Mouse (Mus musculus) embryonic facial prominence, embryonic 15.5 days (tissue): ENCODE data around the gene Cachd1. TPM values are rescaled to one million over a fixed set of nuclear protein-coding genes. Genes with fewer than 3 reads are reported as not detected.

Experiments used
- ATAC-seq: fragments of 200-750 bp; cut with Nextera tagmentation; 2 replicates; pipeline ENCODE4 v1.8.0; 2017; ENCODE audit warnings: low read depth, moderate TSS enrichment; ENCODE audit not compliant: insufficient number of reproducible peaks, low FRiP score, low TSS enrichment
- H3K27ac ChIP-seq: fragments of 300-500 bp; sonication (generic); replicated peaks from 2 replicates; pipeline ENCODE4 v1.5.1; 2015; ENCODE audit warnings: mild to moderate bottlenecking, inconsistent platforms
- H3K27me3 ChIP-seq: fragments of 300-500 bp; sonication (generic); 2 replicates; pipeline ENCODE4 v1.6.1; 2015; ENCODE audit warnings: inconsistent platforms
- H3K36me3 ChIP-seq: fragments of 300-500 bp; sonication (generic); 2 replicates; pipeline ENCODE4 v1.6.1; 2015; ENCODE audit warnings: mild to moderate bottlenecking, inconsistent platforms
- H3K4me1 ChIP-seq: fragments of 300-500 bp; sonication (generic); 2 replicates; pipeline ENCODE4 v1.6.1; 2015; ENCODE audit warnings: inconsistent platforms
- H3K4me2 ChIP-seq: fragments of 300-500 bp; sonication (generic); replicated peaks from 2 replicates; pipeline ENCODE4 v1.6.1; 2015; ENCODE audit warnings: mild to moderate bottlenecking, inconsistent platforms
- H3K4me3 ChIP-seq: fragments of 300-500 bp; sonication (generic); replicated peaks from 2 replicates; pipeline ENCODE4 v1.5.1; 2015; ENCODE audit warnings: mild to moderate bottlenecking, inconsistent platforms
- H3K9ac ChIP-seq: fragments of 300-500 bp; sonication (generic); 2 replicates; pipeline ENCODE4 v1.6.1; 2015; ENCODE audit warnings: inconsistent platforms
- H3K9me3 ChIP-seq: fragments of 300-500 bp; sonication (generic); replicated peaks from 2 replicates; pipeline ENCODE4 v1.6.1; 2016; ENCODE audit warnings: inconsistent platforms
- WGBS: fragments of 180-500 bp; shearing (Covaris S2); methylation state at CpG from one replicate; pipeline ENCODE4 v1.1.7; 2015; 5-methylcytosine and 5-hydroxymethylcytosine counted together
- polyA plus RNA-seq: library from polyadenylated mRNA; unstranded; fragments of >200 nt; fragmentation: Nextera tagmentation; extraction: Ambion mirVana; gene quantifications from 2 replicates; pipeline ENCODE4 v1.2.1, GENCODE M21; 2015

The Cachd1 gene
- polyA plus RNA-seq, 1 experiment from 2014 or later: 34.2 TPM

GRCm38 (mm10) chr4:100967703-100968392 lies 191.4 kb downstream of the Cachd1 start:
- Histone ChIP-seq H3K4me3 (no peak overlapping the region), H3K27ac (peak overlapping the region; percentile 84), H3K9ac (no peak overlapping the region), H3K4me2 (0 out of 2 replicates have a peak overlapping the region, but pooled peaks have one; percentile 11), H3K4me1 (peaks cover 29% of the 10 kb centered on the region), H3K9me3 (no peaks in the 10 kb centered on the region), H3K27me3 (no peaks in the 10 kb centered on the region), H3K36me3 (peaks cover 44% of the 10 kb centered on the region)
- WGBS: 19% methylated on average over 19 of the region's 19 CpGs
- ATAC-seq: peak; percentile 74

DNA sequence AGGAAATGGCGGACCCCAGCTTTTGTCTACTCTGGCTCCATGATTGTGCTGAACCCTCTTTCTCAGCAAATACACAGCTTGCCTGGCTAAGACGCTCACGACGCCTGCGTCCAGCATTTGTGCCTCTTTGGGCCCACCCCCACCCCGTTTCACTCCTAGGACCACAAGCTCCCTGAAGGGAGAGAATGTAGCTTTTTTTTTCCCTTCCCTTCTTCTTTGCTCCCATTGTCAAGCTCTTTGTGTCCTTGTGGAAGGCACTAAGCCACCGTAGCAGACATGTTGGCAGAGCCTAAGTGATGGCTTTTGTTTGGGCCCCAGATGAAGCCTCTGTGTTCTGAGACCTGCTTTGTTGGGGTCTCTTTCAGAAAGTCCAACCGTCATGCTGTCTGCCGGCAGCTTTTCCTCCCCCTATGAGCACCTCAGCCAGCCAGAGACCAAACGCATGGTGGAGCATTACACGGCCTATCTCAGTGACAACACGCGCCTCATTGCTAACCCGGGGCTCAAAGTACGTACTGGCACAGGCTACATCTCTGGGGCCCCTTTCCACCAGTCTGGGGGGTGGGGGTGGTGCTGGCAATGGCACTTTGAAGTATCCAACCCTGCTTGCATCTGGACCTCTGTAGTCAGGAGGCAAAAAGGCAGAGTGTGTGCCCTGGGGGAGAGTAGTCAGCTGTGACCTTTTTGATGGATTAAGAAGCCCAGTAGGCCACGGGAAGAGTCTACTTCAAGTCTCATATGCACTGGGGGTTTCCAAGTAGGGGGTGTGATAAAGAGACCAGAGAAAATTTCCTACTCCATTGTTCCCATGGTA lies 197.4 kb downstream of the Cachd1 start:
- Histone ChIP-seq H3K4me1 (peaks cover 4% of the 10 kb centered on the region; the same call in 1 of the 2 replicates), H3K9me3 (no peaks in the 10 kb centered on the region), H3K4me2 (no peak overlapping the region), H3K27me3 (no peaks in the 10 kb centered on the region), H3K36me3 (peaks cover 62% of the 10 kb centered on the region), H3K27ac (no peak overlapping the region), H3K9ac (no peak overlapping the region), H3K4me3 (no peak overlapping the region)
- 57% methylated on average over 16 of the region's 16 CpGs for WGBS
- no peak for ATAC-seq

DNA sequence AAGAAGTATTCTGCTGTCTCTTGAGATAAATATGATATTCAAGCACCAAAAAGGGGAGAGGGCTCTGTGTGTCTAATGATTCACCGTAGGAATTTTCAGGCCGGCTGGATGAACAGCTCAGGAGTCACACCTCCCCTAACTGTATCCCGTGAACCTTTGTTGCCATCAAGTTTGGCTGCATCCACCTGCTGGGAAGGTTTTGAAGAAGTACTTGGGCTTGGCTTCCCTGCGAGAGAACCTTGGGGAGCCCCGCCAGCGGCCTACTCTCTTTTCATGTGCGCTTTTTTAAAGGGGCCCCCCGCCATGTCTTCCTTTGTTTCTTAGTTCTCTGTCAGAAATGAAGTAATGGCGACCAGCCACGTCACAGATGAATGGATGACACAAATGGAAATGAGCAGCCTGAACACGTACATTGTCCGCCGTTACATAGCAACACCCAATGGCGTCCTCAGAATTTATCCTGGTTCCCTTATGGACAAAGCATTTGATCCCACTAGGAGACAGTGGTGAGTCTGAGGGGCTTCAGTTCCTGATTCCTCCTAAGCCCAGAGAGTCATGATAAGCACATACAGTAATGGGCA lies 198.1 kb downstream of the Cachd1 start:
- Histone ChIP-seq H3K36me3 (peaks cover 59% of the 10 kb centered on the region), H3K4me3 (no peak overlapping the region), H3K9ac (no peak overlapping the region), H3K4me2 (no peak overlapping the region), H3K27ac (no peak overlapping the region), H3K27me3 (no peaks in the 10 kb centered on the region), H3K9me3 (no peaks in the 10 kb centered on the region), H3K4me1 (peaks cover 4% of the 10 kb centered on the region; the same call in 1 of the 2 replicates)
- 83% methylated on average over 14 of the region's 14 CpGs for whole genome bisulfite sequencing
- ATAC-seq: no peak

GRCm38 (mm10) chr4:100977522-100977921 lies 201.0 kb downstream of the Cachd1 start:
- ATAC-seq: no peak
- 89% methylated on average over 7 of the region's 7 CpGs for WGBS
- Histone ChIP-seq H3K4me2 (no peak overlapping the region), H3K9ac (no peak overlapping the region), H3K27ac (no peak overlapping the region), H3K9me3 (no peaks in the 10 kb centered on the region), H3K4me1 (peaks cover 4% of the 10 kb centered on the region; the same call in 1 of the 2 replicates), H3K36me3 (peaks cover 69% of the 10 kb centered on the region), H3K27me3 (no peaks in the 10 kb centered on the region), H3K4me3 (no peak overlapping the region)

DNA sequence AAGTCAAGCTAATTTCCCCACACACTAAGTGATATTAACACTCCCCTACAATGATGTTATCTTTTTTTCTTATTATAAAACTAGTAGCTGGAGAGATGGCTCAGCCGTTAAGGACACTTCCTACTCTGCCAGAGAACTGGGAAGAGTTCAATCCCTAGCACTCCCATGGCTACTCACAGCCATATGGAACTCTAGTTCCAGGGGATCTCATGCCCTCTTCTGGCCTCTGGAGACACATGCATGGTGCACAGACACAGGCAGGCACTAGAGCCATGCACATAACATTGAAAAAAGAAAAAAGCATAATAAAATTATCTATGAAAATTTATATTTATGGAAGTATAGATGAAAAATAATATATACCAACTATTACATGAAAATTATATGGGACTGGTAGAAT lies 210.7 kb downstream of the Cachd1 start:
- H3K9ac ChIP-seq: no peak overlapping the region
- H3K9me3 ChIP-seq: no peaks in the 10 kb centered on the region
- no peak for ATAC-seq
- 81% methylated on average over 1 of the region's 1 CpGs for WGBS
- H3K4me3 ChIP-seq: no peak overlapping the region
- H3K36me3 ChIP-seq: peaks cover 76% of the 10 kb centered on the region
- H3K27ac ChIP-seq: no peak overlapping the region
- no peaks in the 10 kb centered on the region for H3K27me3 ChIP-seq
- H3K4me1 ChIP-seq: peaks cover 9% of the 10 kb centered on the region
- no peak overlapping the region for H3K4me2 ChIP-seq

DNA sequence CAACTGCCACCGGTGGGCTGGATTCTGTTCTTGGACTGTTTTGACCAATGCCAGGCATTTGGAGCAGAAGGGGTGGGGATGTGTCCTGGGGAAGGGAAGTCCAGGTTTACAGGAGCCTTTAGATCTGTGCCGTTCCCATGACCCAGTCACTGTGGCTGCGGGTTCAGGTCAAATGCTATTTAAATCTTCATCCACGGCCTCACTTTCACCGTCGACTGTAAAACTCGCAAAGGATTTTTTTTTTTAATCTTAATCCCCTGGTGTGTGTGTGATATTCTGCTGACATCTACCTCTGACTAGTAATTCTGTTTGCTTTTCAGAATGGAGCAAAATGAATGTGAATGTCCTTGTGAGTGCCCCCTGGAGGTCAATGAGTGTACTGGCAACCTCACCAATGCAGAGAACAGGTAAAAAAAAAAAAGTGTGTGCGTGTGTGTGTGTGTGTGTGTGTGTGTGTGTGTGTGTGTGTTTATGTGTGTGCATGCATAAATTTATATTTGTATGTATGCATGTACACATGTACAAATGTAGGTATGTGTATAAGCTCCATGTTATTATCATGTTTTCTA lies 211.8 kb downstream of the Cachd1 start:
- no peak overlapping the region for H3K4me2 ChIP-seq
- H3K9ac ChIP-seq: no peak overlapping the region
- 77% methylated on average over 8 of the region's 8 CpGs for WGBS
- H3K4me1 ChIP-seq: peaks cover 9% of the 10 kb centered on the region
- H3K4me3 ChIP-seq: no peak overlapping the region
- peaks cover 79% of the 10 kb centered on the region for H3K36me3 ChIP-seq
- no peak for ATAC-seq
- no peaks in the 10 kb centered on the region for H3K27me3 ChIP-seq
- H3K27ac ChIP-seq: no peak overlapping the region
- H3K9me3 ChIP-seq: no peaks in the 10 kb centered on the region

DNA sequence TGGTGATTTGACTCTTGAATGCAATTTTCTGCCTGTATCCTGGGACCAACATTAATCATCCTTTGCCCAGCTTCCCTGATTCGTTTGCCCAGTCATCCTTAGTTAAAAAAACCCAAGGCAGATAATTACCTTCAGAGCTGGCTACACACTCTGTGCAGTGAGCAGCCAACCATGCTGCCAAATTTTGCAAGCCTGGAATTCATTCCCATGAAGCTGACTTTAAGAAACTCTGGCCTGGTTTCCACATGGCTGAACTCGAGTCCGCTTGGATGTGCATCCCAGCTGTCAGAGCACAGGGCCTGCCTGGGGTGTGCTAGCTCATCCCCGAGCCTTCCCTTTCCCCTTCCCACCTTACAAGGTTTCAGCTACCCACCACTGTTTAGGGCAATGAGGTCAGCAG lies 214.5 kb downstream of the Cachd1 start:
- H3K4me1 ChIP-seq: peaks cover 9% of the 10 kb centered on the region
- H3K9me3 ChIP-seq: no peaks in the 10 kb centered on the region
- H3K4me2 ChIP-seq: no peak overlapping the region
- no peak overlapping the region for H3K9ac ChIP-seq
- 29% methylated on average over 4 of the region's 4 CpGs for WGBS
- 0 out of 2 replicates have a peak overlapping the region, but pooled peaks have one; percentile 6 for H3K27ac ChIP-seq
- H3K36me3 ChIP-seq: peaks cover 77% of the 10 kb centered on the region
- no peaks in the 10 kb centered on the region for H3K27me3 ChIP-seq
- no peak overlapping the region for H3K4me3 ChIP-seq
- peak; percentile 40; the same call in 1 of the 2 replicates for ATAC-seq

DNA sequence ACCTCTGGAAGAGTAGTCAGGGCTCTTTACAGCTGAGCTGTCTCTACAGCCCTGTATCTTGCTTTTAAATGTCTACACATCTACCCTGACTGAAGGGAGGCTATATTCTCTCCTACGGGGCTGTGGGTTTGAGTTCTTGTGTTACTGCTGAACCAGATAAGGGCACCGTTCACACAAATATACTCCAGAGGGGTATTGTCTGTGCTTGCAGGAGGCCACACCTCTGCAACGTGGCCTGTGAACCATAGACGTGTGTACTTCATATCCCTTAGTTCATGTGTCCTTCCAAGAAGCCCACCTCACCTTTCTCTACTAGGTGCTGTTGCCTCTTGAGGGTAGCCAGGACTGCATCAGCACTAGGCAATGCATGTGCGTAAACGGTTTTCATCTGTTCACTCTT lies 215.6 kb downstream of the Cachd1 start:
- Histone ChIP-seq H3K4me2 (no peak overlapping the region), H3K27ac (no peak overlapping the region), H3K9ac (no peak overlapping the region), H3K4me3 (no peak overlapping the region), H3K4me1 (peaks cover 9% of the 10 kb centered on the region), H3K36me3 (peaks cover 69% of the 10 kb centered on the region), H3K27me3 (no peaks in the 10 kb centered on the region), H3K9me3 (no peaks in the 10 kb centered on the region)
- 76% methylated on average over 6 of the region's 6 CpGs for WGBS
- no peak for ATAC-seq

DNA sequence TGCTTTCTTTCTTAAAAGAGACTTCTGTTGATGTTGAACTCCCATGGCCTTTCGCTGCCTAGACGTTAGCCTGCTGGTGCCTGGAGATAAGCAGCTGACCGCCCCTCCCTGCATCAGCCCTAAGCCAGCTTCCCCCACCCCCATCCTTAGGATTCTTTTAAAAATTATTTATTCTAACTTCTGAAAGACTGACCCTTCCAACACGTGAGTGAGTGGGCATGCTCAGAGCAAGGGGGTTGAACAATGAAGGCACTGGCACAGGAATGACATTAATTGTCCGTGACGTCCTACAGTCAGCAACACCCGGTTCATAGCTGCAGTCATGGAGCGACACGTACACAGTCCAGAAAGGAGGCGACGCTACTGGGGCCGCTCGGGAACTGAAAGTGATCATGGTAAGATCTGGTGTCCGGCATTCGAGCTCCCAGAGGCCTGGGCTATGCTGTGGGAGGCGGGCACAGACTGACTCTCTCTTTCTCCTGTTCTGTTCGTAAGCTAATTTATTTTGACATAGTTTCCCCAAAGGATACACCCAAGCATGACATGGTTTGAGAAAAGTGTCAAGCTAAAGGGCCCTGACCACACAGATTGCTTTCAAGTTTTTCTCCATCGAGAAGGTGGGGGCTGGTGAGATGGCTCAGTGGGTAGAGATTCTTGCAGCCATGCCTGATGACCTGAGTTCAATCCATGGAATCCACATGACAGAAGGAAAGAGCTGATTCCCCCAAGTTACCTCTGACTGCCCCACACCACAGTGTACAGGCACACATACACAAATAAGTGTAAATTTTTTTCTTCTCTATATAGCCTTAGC lies 218.2 kb downstream of the Cachd1 start:
- Histone ChIP-seq H3K4me1 (peaks cover 9% of the 10 kb centered on the region), H3K9ac (no peak overlapping the region), H3K9me3 (no peaks in the 10 kb centered on the region), H3K36me3 (peaks cover 57% of the 10 kb centered on the region), H3K4me3 (no peak overlapping the region), H3K27me3 (no peaks in the 10 kb centered on the region), H3K27ac (no peak overlapping the region), H3K4me2 (no peak overlapping the region)
- no peak for ATAC-seq
- 74% methylated on average over 18 of the region's 18 CpGs for WGBS

DNA sequence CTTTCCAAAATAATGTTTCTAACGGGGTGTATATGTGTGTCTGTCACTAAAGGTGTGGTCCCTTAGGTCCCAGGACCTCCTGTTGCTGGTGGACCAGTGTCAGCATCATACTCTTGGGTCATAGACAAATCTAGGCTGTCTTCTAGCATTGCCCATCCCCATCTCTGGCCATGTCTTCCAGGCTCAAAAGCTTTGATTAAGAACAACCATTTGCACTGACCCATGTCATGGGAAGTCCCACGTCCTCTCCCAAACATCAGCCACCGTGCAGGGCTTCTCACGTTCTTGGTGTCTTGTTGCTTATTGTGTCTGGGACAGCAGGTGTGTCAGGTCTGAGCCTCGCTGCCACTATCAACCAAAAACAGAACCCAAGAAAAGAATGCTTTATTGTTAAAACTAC lies 219.1 kb downstream of the Cachd1 start:
- H3K36me3 ChIP-seq: peaks cover 47% of the 10 kb centered on the region

More for the DNA sequence above, 219.1 kb downstream of the Cachd1 start:
- H3K4me1 ChIP-seq: peaks cover 7% of the 10 kb centered on the region
- no peak overlapping the region for H3K4me2 ChIP-seq
- H3K9me3 ChIP-seq: no peaks in the 10 kb centered on the region
- H3K4me3 ChIP-seq: no peak overlapping the region
- H3K27me3 ChIP-seq: no peaks in the 10 kb centered on the region
- H3K27ac ChIP-seq: no peak overlapping the region
- 84% methylated on average over 5 of the region's 5 CpGs for WGBS
- H3K9ac ChIP-seq: no peak overlapping the region
- no peak for ATAC-seq
